Mouse (Mus musculus) intestine, postnatal 0 days (tissue): ENCODE measurements around the gene Emilin1. TPM values are rescaled to one million over a fixed set of nuclear protein-coding genes. Genes with fewer than 3 reads are reported as not detected.

Source experiments
- ATAC-seq: fragments of 200-750 bp; cut with Nextera tagmentation; 2 replicates; pipeline ENCODE4 v1.8.0; 2017; ENCODE audit warnings: mild to moderate bottlenecking, moderate TSS enrichment, moderate library complexity
- H3K27ac ChIP-seq: fragments of 300-500 bp; sonication (generic); 2 replicates; pipeline ENCODE4 v1.5.1; 2014; ENCODE audit warnings: mild to moderate bottlenecking, low read depth, low read length, moderate library complexity
- H3K27me3 ChIP-seq: fragments of 300-500 bp; sonication (generic); replicated peaks from 2 replicates; pipeline ENCODE4 v1.6.1; 2014; ENCODE audit warnings: low read length, mixed read lengths; ENCODE audit not compliant: control insufficient read depth, insufficient read depth
- H3K36me3 ChIP-seq: fragments of 300-500 bp; sonication (generic); 2 replicates; pipeline ENCODE4 v1.6.1; 2014; ENCODE audit warnings: mild to moderate bottlenecking, moderate library complexity; ENCODE audit not compliant: control insufficient read depth, insufficient read depth
- H3K4me1 ChIP-seq: fragments of 300-500 bp; sonication (generic); replicated peaks from 2 replicates; pipeline ENCODE4 v1.6.1; 2014; ENCODE audit warnings: antibody characterized with exemption, low read length, mixed read lengths; ENCODE audit not compliant: control insufficient read depth, insufficient read depth
- H3K4me2 ChIP-seq: fragments of 300-500 bp; sonication (generic); replicated peaks from 2 replicates; pipeline ENCODE4 v1.6.1; 2014; ENCODE audit warnings: low read depth, mild to moderate bottlenecking, moderate library complexity
- H3K4me3 ChIP-seq: fragments of 300-500 bp; sonication (generic); 2 replicates; pipeline ENCODE4 v1.5.1; 2014; ENCODE audit warnings: low read depth, low read length
- H3K9ac ChIP-seq: fragments of 300-500 bp; sonication (generic); 2 replicates; pipeline ENCODE4 v1.6.1; 2014; ENCODE audit warnings: mild to moderate bottlenecking, low read depth, low read length
- H3K9me3 ChIP-seq: fragments of 300-500 bp; sonication (generic); 2 replicates; pipeline ENCODE4 v1.6.1; 2016; ENCODE audit warnings: mixed run types; ENCODE audit not compliant: control insufficient read depth
- CTCF ChIP-seq: sonication (generic); IDR thresholded peaks from 2 replicates; pipeline ENCODE4 v1.5.1; 2016; ENCODE audit warnings: low read depth, mild to moderate bottlenecking, control low read depth, antibody characterized with exemption, moderate library complexity
- WGBS: fragments of 180-500 bp; shearing (Covaris S2); extraction: QIAGEN DNeasy Blood & Tissue Kit; methylation state at CpG from one replicate; pipeline ENCODE4 v1.1.7; 2014; 5-methylcytosine and 5-hydroxymethylcytosine counted together
- polyA plus RNA-seq: library from polyadenylated mRNA; unstranded; fragments of >200 nt; fragmentation: Nextera tagmentation; extraction: Ambion mirVana; gene quantifications from 2 replicates; pipeline ENCODE4 v1.2.1, GENCODE M21; 2015

Emilin1 gene
- polyA plus RNA-seq, 1 experiment from 2014 or later: 63.7 TPM

DNA sequence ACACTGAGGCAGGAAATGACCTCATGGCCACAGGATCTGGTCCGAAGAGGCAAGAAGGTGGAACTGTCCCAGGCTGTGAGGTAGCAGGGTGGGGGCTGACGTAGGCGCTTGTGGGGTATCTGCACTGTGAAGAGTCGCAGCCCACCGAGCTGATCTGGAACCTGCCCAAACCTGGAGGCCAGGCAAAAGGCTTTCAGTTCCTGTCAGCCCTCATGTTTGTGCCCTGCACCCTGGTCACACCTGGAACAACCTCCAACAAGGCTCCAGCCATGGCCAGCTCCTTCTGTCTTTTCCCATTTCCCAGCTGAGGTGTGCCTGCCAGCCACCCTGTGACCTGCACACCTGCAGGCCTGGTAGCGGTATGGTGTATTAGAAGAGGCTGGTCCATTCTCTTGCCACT lies 44.7 kb downstream of the Emilin1 start:
- 89% methylated on average over 6 of the region's 6 CpGs for WGBS
- H3K9ac ChIP-seq: no peak overlapping the region
- H3K27ac ChIP-seq: peak overlapping the region; percentile 50; the same call in 1 of the 2 replicates
- H3K4me3 ChIP-seq: peak overlapping the region; percentile 84; the same call in 1 of the 2 replicates
- no peak for ATAC-seq
- no peaks in the 10 kb centered on the region for H3K9me3 ChIP-seq
- peak overlapping the region; percentile 69 for H3K4me2 ChIP-seq
- H3K27me3 ChIP-seq: no peaks in the 10 kb centered on the region
- TF ChIP-seq CTCF: no peak
- H3K4me1 ChIP-seq: peaks cover 3% of the 10 kb centered on the region
- peaks cover 46% of the 10 kb centered on the region for H3K36me3 ChIP-seq

DNA sequence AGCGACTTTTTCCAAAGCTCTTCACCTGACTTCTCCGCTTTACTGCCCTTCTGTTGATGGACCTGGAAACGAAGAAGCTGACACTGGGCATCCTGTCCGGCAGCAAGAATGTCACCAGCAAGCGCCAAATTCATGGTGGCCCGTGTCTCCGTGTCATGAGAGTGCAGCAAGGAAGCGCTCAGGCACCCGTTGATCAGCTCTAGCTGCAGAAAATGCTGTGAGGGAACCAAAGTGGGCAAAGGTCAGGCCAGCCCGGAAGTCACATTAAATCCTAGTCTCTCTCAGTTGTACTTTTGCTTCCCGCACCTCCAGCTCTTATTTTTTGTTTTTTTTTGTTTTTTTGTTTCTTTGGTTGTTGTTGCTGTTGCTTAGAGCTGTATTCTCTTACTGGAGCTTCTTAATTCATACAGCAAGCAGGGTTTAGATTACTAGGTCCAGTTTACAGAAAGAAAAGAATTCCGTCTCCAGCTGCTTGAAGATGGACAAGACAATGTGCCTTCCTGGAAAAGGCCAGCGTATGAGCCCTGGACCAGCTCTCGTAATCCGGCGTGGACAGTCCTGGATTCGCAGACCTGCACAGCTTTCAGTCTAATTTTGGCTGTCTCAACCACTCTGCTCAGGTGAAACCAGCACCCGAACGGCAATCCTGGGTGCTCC lies 46.1 kb downstream of the Emilin1 start:
- Histone ChIP-seq H3K27ac (peak overlapping the region; percentile 91), H3K27me3 (no peaks in the 10 kb centered on the region), H3K9ac (peak overlapping the region; percentile 89), H3K4me1 (peaks cover 3% of the 10 kb centered on the region; the same call in 1 of the 2 replicates), H3K36me3 (peaks cover 32% of the 10 kb centered on the region), H3K9me3 (no peaks in the 10 kb centered on the region), H3K4me3 (peak overlapping the region; percentile 84), H3K4me2 (peak overlapping the region; percentile 69)
- ATAC-seq: peak; percentile 46; the same call in 1 of the 2 replicates
- 15% methylated on average over 19 of the region's 19 CpGs for WGBS
- TF ChIP-seq CTCF: no peak

DNA sequence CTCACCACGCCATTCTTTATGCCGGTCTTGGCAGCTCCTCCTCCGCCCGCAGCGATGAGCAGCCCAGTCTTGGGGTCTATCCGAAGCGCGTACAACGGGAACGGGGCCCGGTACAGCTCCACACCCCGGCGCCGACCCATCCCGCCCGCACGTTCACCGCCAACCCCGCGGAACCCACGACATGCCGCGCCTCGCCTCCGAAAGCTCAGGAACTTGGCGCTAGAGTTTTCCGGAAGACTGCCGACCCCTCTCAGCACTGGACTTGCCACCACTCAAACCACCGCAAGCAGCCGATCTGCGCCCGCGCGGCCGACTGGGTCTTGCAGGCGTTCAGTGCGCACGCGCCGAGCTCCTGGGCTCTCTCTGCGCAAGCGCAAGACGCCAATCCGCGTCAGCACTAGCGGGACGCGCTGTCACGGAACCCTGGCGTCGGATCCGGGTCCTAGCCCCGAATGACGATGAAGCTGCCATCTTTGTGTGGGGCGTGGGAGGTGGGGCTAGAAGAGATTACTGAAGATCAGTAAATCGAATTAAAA lies 46.8 kb downstream of the Emilin1 start, which contains the start of gene Preb:
Preb (minus strand) TSS at position 396 of the 536 bp plus-strand sequence.
- H3K4me3 ChIP-seq: peak within 1 kb of the TSS; percentile 84
- peaks cover 25% of the 10 kb centered on the region for H3K36me3 ChIP-seq
- H3K9me3 ChIP-seq: no peaks in the 10 kb centered on the region
- H3K9ac ChIP-seq: peak within 1 kb of the TSS; percentile 89
- H3K4me1 ChIP-seq: peaks cover 3% of the 10 kb centered on the region; the same call in 1 of the 2 replicates
- H3K4me2 ChIP-seq: peak within 1 kb of the TSS; percentile 69
- ATAC-seq: peak; percentile 82
- no peaks in the 10 kb centered on the region for H3K27me3 ChIP-seq
- WGBS: under 1% methylated on average over 56 of the region's 56 CpGs
- peak; percentile 35; the same call in 1 of the 2 replicates for TF ChIP-seq CTCF
- peak within 1 kb of the TSS; percentile 91 for H3K27ac ChIP-seq

DNA sequence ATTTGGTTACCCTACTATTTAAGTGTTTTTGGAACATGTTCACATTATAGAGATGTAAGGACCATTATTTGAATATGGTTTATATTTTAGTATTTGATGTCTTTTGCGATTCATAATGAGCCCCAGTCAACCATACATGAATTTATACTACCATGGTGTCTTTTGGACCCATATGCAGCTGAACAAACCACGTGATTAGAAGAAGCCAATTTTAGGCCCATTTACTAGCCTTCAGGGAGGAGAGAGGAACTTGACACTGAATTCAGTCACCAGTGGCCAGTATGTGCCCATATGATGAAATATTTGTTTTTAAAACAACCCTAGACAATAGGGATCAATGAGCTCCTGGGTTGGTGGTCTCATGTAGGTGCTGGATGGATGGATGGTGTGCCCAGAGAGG lies 47.6 kb downstream of the Emilin1 start:
- Histone ChIP-seq H3K4me1 (peaks cover 3% of the 10 kb centered on the region; the same call in 1 of the 2 replicates), H3K4me3 (0 out of 2 replicates have a peak overlapping the region, but pooled peaks have one; percentile 84), H3K4me2 (peak overlapping the region; percentile 69), H3K27ac (peak overlapping the region; percentile 91; the same call in 1 of the 2 replicates), H3K9me3 (no peaks in the 10 kb centered on the region), H3K9ac (no peak overlapping the region), H3K36me3 (peaks cover 17% of the 10 kb centered on the region), H3K27me3 (no peaks in the 10 kb centered on the region)
- WGBS: 80% methylated on average over 2 of the region's 2 CpGs
- TF ChIP-seq CTCF: no peak
- no peak for ATAC-seq

DNA sequence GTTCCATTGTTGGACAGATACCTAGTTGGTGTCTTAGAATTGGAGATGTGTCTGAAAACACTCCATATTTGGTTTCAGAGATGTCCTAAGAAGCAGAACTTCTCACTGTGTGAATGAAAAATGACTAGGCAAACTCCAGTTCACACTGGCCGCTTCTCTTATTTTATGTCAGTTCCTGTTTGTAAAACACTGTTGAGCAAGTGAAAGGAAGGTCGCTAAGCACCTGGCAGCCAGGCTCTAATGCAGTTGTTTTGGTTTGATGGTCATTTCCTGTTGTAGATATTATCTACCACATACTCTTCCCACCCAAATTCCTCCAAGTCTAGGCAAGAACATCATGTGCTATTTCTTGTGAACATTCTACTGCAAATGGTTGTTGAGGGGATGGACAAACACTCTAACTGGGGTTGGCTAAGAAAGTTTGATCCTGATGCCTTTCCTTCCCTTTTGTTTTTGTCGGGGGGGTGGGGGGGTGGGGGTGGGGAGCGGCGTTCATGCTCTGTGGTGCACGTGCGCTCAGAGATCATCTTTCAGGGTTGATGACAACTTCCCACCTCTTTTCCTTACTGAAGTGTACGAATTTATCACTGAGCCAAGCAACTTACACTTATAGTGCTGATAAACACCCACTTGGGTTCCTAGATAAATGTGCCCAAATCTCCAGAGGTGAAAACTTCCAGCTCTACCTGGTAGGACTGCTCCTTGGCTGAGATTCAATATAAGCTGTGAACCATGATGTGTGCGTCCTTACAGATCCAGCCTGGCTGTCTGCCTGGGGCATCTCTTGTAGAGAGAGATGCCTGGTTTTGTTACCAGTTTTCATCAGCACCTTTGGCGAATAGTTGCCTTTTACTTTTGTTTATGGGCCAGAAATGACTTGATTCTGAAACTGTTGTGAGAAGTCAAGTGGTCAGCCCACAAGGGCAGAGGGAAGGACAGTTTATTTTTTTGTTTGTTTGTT lies 48.6 kb downstream of the Emilin1 start:
- Histone ChIP-seq H3K9ac (no peak overlapping the region), H3K9me3 (no peaks in the 10 kb centered on the region), H3K27ac (0 out of 2 replicates have a peak overlapping the region, but pooled peaks have one; percentile 42), H3K36me3 (peaks cover 14% of the 10 kb centered on the region), H3K27me3 (no peaks in the 10 kb centered on the region), H3K4me3 (no peak overlapping the region), H3K4me2 (no peak overlapping the region), H3K4me1 (peaks cover 3% of the 10 kb centered on the region; the same call in 1 of the 2 replicates)
- ATAC-seq: no peak
- WGBS: 72% methylated on average over 10 of the region's 10 CpGs
- TF ChIP-seq CTCF: no peak
